In the genomic region with DNA sequence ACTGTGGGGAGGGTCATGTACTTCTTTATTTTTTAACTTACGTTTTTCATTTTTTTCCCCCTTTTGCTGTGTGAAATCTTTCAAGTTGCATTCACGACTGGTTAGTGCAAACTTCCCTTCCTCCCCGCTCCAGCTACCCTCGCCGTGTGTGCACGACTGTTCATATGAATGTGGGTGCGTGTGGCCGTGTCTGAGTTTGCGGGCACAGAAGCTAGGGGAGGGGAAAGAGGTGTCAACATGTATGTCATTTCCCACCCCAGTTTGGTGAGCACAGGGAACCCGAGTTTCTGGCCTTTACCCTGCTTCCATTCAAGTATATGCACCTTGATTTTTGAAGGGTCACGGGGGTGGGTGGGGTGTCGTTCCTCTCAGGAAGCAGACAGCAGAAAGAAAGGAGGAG, we compare ENCODE assay signal across 15 mouse cellular contexts. TPM values are rescaled to one million over a fixed set of nuclear protein-coding genes. Genes with fewer than 3 reads are reported as not detected.
DNase-seq lines count a peak whose midpoint lies in the region; ATAC-seq and TF ChIP-seq lines count a peak whose summit lies in the region.
"Had no signal": no experiment of that assay in that cellular context is flagged by ENCODE, and none has a peak within 500 bp of the region (broad histone marks: within the 10 kb centered on the region; RNA-seq: fewer than 3 reads in every experiment).

No protein-coding gene starts in this region.

- no peak overlapping the region for H3K4me2 ChIP-seq in hindbrain, embryonic 14.5 days (replicated peaks)
- H3K4me2 ChIP-seq in limb, embryonic 14.5 days (replicated peaks; ENCODE audit: low read depth, low read length, severe bottlenecking): peak overlapping the region; percentile 77; the same call in 1 of the 2 replicates

- WGBS in hindbrain, embryonic 10.5 days: 82% methylated on average over 12 of the region's 12 CpGs
- WGBS in hindbrain, embryonic 14.5 days: 82% methylated on average over 12 of the region's 12 CpGs
- WGBS in limb, embryonic 14.5 days: 62% methylated on average over 12 of the region's 12 CpGs

- no peaks in the 10 kb centered on the region for H3K27me3 ChIP-seq in hindbrain, embryonic 10.5 days (ENCODE audit: insufficient read depth, poor library complexity, severe bottlenecking)
- H3K27me3 ChIP-seq in hindbrain, embryonic 14.5 days (ENCODE audit: control insufficient read depth, insufficient read depth, low read length): no peaks in the 10 kb centered on the region
- no peaks in the 10 kb centered on the region for H3K27me3 ChIP-seq in limb, embryonic 14.5 days (ENCODE audit: control insufficient read depth, insufficient read depth, low read length)
- H3K27me3 ChIP-seq: forebrain, embryonic 15.5 days; lung, embryonic 15.5 days; Patski had no signal

- DNase-seq in hindbrain, embryonic 10.5 days (ENCODE audit: low spot score): no peak
- DNase-seq in hindbrain, embryonic 14.5 days (ENCODE audit: low spot score): no peak
- peak; percentile 43 for DNase-seq in thymus, postnatal 0 days (ENCODE audit: low spot score)
- no peak for DNase-seq in thymus, postnatal 10 days (ENCODE audit: low spot score in 2 of 2)
- DNase-seq in limb, embryonic 14.5 days (ENCODE audit: low spot score): no peak
- peak; percentile 48 for DNase-seq in thymus, postnatal 4 days
- no peak for DNase-seq in left cerebral cortex, adult 9 months (ENCODE audit: low spot score in 2 of 2)
- DNase-seq: cerebellum, postnatal 25 days; heart, postnatal 10 days had no signal

- peaks cover 28% of the 10 kb centered on the region for H3K4me1 ChIP-seq in hindbrain, embryonic 10.5 days (replicated peaks)
- H3K4me1 ChIP-seq in hindbrain, embryonic 14.5 days (replicated peaks; ENCODE audit: control insufficient read depth, insufficient read depth, low read length): 0 out of 2 replicates have a peak, but pooled peaks cover 7% of the 10 kb centered on the region
- H3K4me1 ChIP-seq in limb, embryonic 14.5 days (ENCODE audit: control insufficient read depth, insufficient read depth, low read length): peaks cover 13% of the 10 kb centered on the region

- H3K9ac ChIP-seq in hindbrain, embryonic 14.5 days: no peak overlapping the region
- 0 out of 2 replicates have a peak overlapping the region, but pooled peaks have one; percentile 81 for H3K9ac ChIP-seq in limb, embryonic 14.5 days (ENCODE audit: low read depth, low read length, severe bottlenecking)

- no peak for TF ChIP-seq POLR2A in limb, embryonic 14.5 days (IDR thresholded peaks at IDR 0.05; ENCODE audit: borderline replicate concordance, extremely low read depth, insufficient read depth, insufficient read length)

- H3K4me3 ChIP-seq in hindbrain, embryonic 10.5 days: no peak overlapping the region
- no peak overlapping the region for H3K4me3 ChIP-seq in hindbrain, embryonic 14.5 days (replicated peaks; ENCODE audit: low read length)
- peak overlapping the region; percentile 74; the same call in 1 of the 2 replicates for H3K4me3 ChIP-seq in limb, embryonic 14.5 days (replicated peaks; ENCODE audit: low read length)

- ATAC-seq in hindbrain, embryonic 14.5 days (ENCODE audit: low FRiP score): no peak
- no peak for ATAC-seq in limb, embryonic 14.5 days (ENCODE audit: low FRiP score, low read depth)
- no peak for ATAC-seq in cerebellum, adult (ENCODE audit: insufficient number of reproducible peaks, low FRiP score, low TSS enrichment)
- ATAC-seq: forebrain, embryonic 15.5 days; Patski had no signal

- H3K36me3 ChIP-seq in hindbrain, embryonic 10.5 days: peaks cover 15% of the 10 kb centered on the region
- H3K36me3 ChIP-seq in hindbrain, embryonic 14.5 days (replicated peaks; ENCODE audit: control insufficient read depth, insufficient read depth): no peaks in the 10 kb centered on the region
- H3K36me3 ChIP-seq in limb, embryonic 14.5 days (ENCODE audit: control insufficient read depth, insufficient read depth, low read length): no peaks in the 10 kb centered on the region
- H3K36me3 ChIP-seq: forebrain, embryonic 15.5 days had no signal

- peak overlapping the region; percentile 99 for H3K27ac ChIP-seq in hindbrain, embryonic 10.5 days
- no peak overlapping the region for H3K27ac ChIP-seq in hindbrain, embryonic 14.5 days
- 0 out of 2 replicates have a peak overlapping the region, but pooled peaks have one; percentile 95 for H3K27ac ChIP-seq in limb, embryonic 14.5 days (replicated peaks; ENCODE audit: low read depth, low read length)
- H3K27ac ChIP-seq: forebrain, embryonic 15.5 days had no signal

- H3K9me3 ChIP-seq in hindbrain, embryonic 10.5 days: no peaks in the 10 kb centered on the region
- H3K9me3 ChIP-seq in hindbrain, embryonic 14.5 days (ENCODE audit: control insufficient read depth, low read length): no peaks in the 10 kb centered on the region
- H3K9me3 ChIP-seq in limb, embryonic 14.5 days (ENCODE audit: control insufficient read depth, low read length): no peaks in the 10 kb centered on the region
- H3K9me3 ChIP-seq: forebrain, embryonic 15.5 days; lung, embryonic 15.5 days had no signal

RNA-seq across cellular contexts. Expression of gene Timeless, which starts 1.3 kb away (rescaled TPM):
- polyA plus RNA-seq in hindbrain, embryonic 10.5 days (2016; fragmentation: Nextera tagmentation; extraction: Ambion mirVana): 65.9 and 89.7 TPM in 2 replicates
- 15.4 and 16.7 TPM in 2 replicates for polyA plus RNA-seq in hindbrain, embryonic 14.5 days (2014; fragmentation: Nextera tagmentation; extraction: Ambion mirVana)
- 51.7 and 59.7 TPM in 2 replicates for polyA plus RNA-seq in thymus, postnatal 0 days (2015; fragmentation: Nextera tagmentation; extraction: Ambion mirVana)
- polyA plus RNA-seq in limb, embryonic 14.5 days (2012; rRNA removed): 31.7 and 32.4 TPM in 2 replicates
- polyA plus RNA-seq in limb, embryonic 14.5 days (2014; fragmentation: Nextera tagmentation; extraction: Ambion mirVana): 48.6 and 54.7 TPM in 2 replicates

RNA-seq across cellular contexts. Expression of gene Mip, which starts 4.9 kb away (rescaled TPM):
- 0.22 and 0.24 TPM in 2 replicates for polyA plus RNA-seq in hindbrain, embryonic 10.5 days (2016; fragmentation: Nextera tagmentation; extraction: Ambion mirVana)
- 0.21 TPM in 1 of 2 replicates, not detected in the other for polyA plus RNA-seq in hindbrain, embryonic 14.5 days (2014; fragmentation: Nextera tagmentation; extraction: Ambion mirVana)
- polyA plus RNA-seq in thymus, postnatal 0 days (2015; fragmentation: Nextera tagmentation; extraction: Ambion mirVana): 0.06 TPM in 1 of 2 replicates, not detected in the other
- polyA plus RNA-seq in limb, embryonic 14.5 days (2012; rRNA removed): 0.88 and 1.7 TPM in 2 replicates
- 0.17 and 0.37 TPM in 2 replicates for polyA plus RNA-seq in limb, embryonic 14.5 days (2014; fragmentation: Nextera tagmentation; extraction: Ambion mirVana)
- polyA plus RNA-seq: large intestine, adult 2 months; lung, embryonic 15.5 days; neural tube, embryonic 11.5 days had no signal

RNA-seq across cellular contexts. Expression of gene Spryd4, which starts 19.0 kb away (rescaled TPM):
- 27.3 and 27.5 TPM in 2 replicates for polyA plus RNA-seq in hindbrain, embryonic 10.5 days (2016; fragmentation: Nextera tagmentation; extraction: Ambion mirVana)
- polyA plus RNA-seq in hindbrain, embryonic 14.5 days (2014; fragmentation: Nextera tagmentation; extraction: Ambion mirVana): 22.4 and 23.2 TPM in 2 replicates
- polyA plus RNA-seq in thymus, postnatal 0 days (2015; fragmentation: Nextera tagmentation; extraction: Ambion mirVana): 15.4 and 17.1 TPM in 2 replicates
- polyA plus RNA-seq in limb, embryonic 14.5 days (2012; rRNA removed): 22.3 and 27.4 TPM in 2 replicates
- polyA plus RNA-seq in limb, embryonic 14.5 days (2014; fragmentation: Nextera tagmentation; extraction: Ambion mirVana): 36.9 and 38.7 TPM in 2 replicates

RNA-seq across cellular contexts. Expression of gene Apon, which starts 23.3 kb away (rescaled TPM):
- 0.54 and 0.56 TPM in 2 replicates for polyA plus RNA-seq in hindbrain, embryonic 10.5 days (2016; fragmentation: Nextera tagmentation; extraction: Ambion mirVana)
- polyA plus RNA-seq in hindbrain, embryonic 14.5 days (2014; fragmentation: Nextera tagmentation; extraction: Ambion mirVana): 0.19 TPM in 1 of 2 replicates, not detected in the other
- 0.28 and 0.40 TPM in 2 replicates for polyA plus RNA-seq in thymus, postnatal 0 days (2015; fragmentation: Nextera tagmentation; extraction: Ambion mirVana)
- polyA plus RNA-seq in limb, embryonic 14.5 days (2012; rRNA removed): 0.58 and 0.72 TPM in 2 replicates
- 0.30 and 0.57 TPM in 2 replicates for polyA plus RNA-seq in limb, embryonic 14.5 days (2014; fragmentation: Nextera tagmentation; extraction: Ambion mirVana)

RNA-seq across cellular contexts. Expression of gene Gls2, which starts 36.3 kb away (rescaled TPM):
- polyA plus RNA-seq in hindbrain, embryonic 10.5 days (2016; fragmentation: Nextera tagmentation; extraction: Ambion mirVana): 0.57 and 0.93 TPM in 2 replicates
- 1.7 and 1.9 TPM in 2 replicates for polyA plus RNA-seq in hindbrain, embryonic 14.5 days (2014; fragmentation: Nextera tagmentation; extraction: Ambion mirVana)
- polyA plus RNA-seq in thymus, postnatal 0 days (2015; fragmentation: Nextera tagmentation; extraction: Ambion mirVana): 0.78 and 1.5 TPM in 2 replicates
- polyA plus RNA-seq in limb, embryonic 14.5 days (2012; rRNA removed): 4.8 and 5.8 TPM in 2 replicates
- polyA plus RNA-seq in limb, embryonic 14.5 days (2014; fragmentation: Nextera tagmentation; extraction: Ambion mirVana): 2.0 and 2.5 TPM in 2 replicates

Comparison
In these comparisons a context has a peak if more than half of its experiments do, and no peak if none do; other contexts are left out.
1. DNase-seq: peak in thymus, postnatal 0 days (single experiment) and thymus, postnatal 4 days (single experiment); none in hindbrain, embryonic 10.5 days (single experiment), hindbrain, embryonic 14.5 days (single experiment), thymus, postnatal 10 days (0 of 2), limb, embryonic 14.5 days (single experiment) and left cerebral cortex, adult 9 months (0 of 2).